ENCODE assay signal across 13 mouse cellular contexts in genomic region chr15:86506666-86507065, GRCm38 (mm10).
"Had no signal": no experiment of that assay in that cellular context is flagged by ENCODE, and none has a peak within 500 bp of the region (broad histone marks: within the 10 kb centered on the region; RNA-seq: fewer than 3 reads in every experiment).

No protein-coding gene starts in this region.

- H3K4me3 ChIP-seq: kidney, embryonic 15.5 days; liver, embryonic 13.5 days; neural tube, embryonic 13.5 days had no signal

- H3K9me3 ChIP-seq: kidney, embryonic 15.5 days; liver, embryonic 13.5 days; neural tube, embryonic 13.5 days had no signal

- H3K4me1 ChIP-seq: liver, embryonic 13.5 days had no signal

- H3K9ac ChIP-seq: kidney, embryonic 15.5 days; liver, embryonic 13.5 days; neural tube, embryonic 13.5 days had no signal

- H3K27ac ChIP-seq: kidney, embryonic 15.5 days; liver, embryonic 13.5 days; neural tube, embryonic 13.5 days had no signal

- H3K4me2 ChIP-seq: kidney, embryonic 15.5 days; liver, embryonic 13.5 days; neural tube, embryonic 13.5 days had no signal

- DNase-seq: kidney, adult 2 months; kidney, postnatal 10 days; kidney, postnatal 36 days; liver, embryonic 13.5 days; lung, adult 2 months; lung, postnatal 14 days; lung, postnatal 4 days; midbrain, embryonic 14.5 days; thymus, adult 18-20 months; thymus, postnatal 36 days had no signal

- ATAC-seq: intestine, postnatal 0 days had no signal

- H3K36me3 ChIP-seq: kidney, embryonic 15.5 days; liver, embryonic 13.5 days; neural tube, embryonic 13.5 days had no signal

- H3K27me3 ChIP-seq: kidney, embryonic 15.5 days; liver, embryonic 13.5 days; neural tube, embryonic 13.5 days had no signal
